Mouse (Mus musculus): ENCODE measurements around the gene Mfsd1.

GRCm38 (mm10) chr3:67551193-67551592 is 31.3 kb upstream of the Mfsd1 start:
- no peak for TF ChIP-seq CTCF (IDR thresholded peaks at IDR 0.05; ENCODE audit: borderline replicate concordance, insufficient read depth, low read depth, low read length)
- TF ChIP-seq POLR2A (IDR thresholded peaks at IDR 0.05; ENCODE audit: borderline replicate concordance, insufficient read depth, low read length): no peak

Measured in cerebellum, adult 2 months (tissue).